Mouse (Mus musculus) liver, adult 2 months (tissue): ENCODE measurements at regions not wholly inside any gene's neighbourhood (a gene's known extent, or its start where the extent isn't known, plus 50 kb on each side); places are given as distances from the start of the nearest gene placed in this dataset.

Experiments used
- DNase-seq: peaks from one replicate; pipeline ENCODE4 v3.0.0-alpha.2; 2011; ENCODE audit warnings: low read depth, low spot score; ENCODE audit errors: extremely low read depth
- H3K27ac ChIP-seq: fragments of 200-500 bp; replicated peaks from 2 replicates; pipeline ENCODE4 v1.5.1; 2012; ENCODE audit warnings: low read depth, mild to moderate bottlenecking, control low read depth, inconsistent platforms, low read length; ENCODE audit not compliant: insufficient read depth
- H3K27me3 ChIP-seq: fragments of 200-500 bp; 2 replicates; pipeline ENCODE4 v1.6.1; 2012; ENCODE audit warnings: mild to moderate bottlenecking, moderate library complexity, low read length, inconsistent platforms; ENCODE audit not compliant: control insufficient read depth, insufficient read depth
- H3K36me3 ChIP-seq: fragments of 200-500 bp; 2 replicates; pipeline ENCODE4 v1.6.1; 2012; ENCODE audit warnings: low read length, inconsistent platforms; ENCODE audit not compliant: control insufficient read depth, insufficient read depth
- H3K4me1 ChIP-seq: fragments of 200-500 bp; 2 replicates; pipeline ENCODE4 v1.6.1; 2011; ENCODE audit warnings: low read length; ENCODE audit not compliant: control insufficient read depth, insufficient read depth
- H3K4me3 ChIP-seq: fragments of 200-500 bp; 2 replicates; pipeline ENCODE4 v1.5.1; 2011; ENCODE audit warnings: low read depth, mild to moderate bottlenecking, control low read depth, low read length, moderate library complexity; ENCODE audit not compliant: insufficient read depth
- H3K79me2 ChIP-seq: fragments of 200-500 bp; 2 replicates; pipeline ENCODE4 v1.6.1; 2012; ENCODE audit warnings: inconsistent platforms, mild to moderate bottlenecking, low read length, moderate library complexity; ENCODE audit not compliant: control insufficient read depth, insufficient read depth
- H3K9ac ChIP-seq: fragments of 200-500 bp; 2 replicates; pipeline ENCODE4 v1.6.1; 2012; ENCODE audit warnings: low read depth, mild to moderate bottlenecking, control low read depth, inconsistent platforms, low read length
- CTCF ChIP-seq: fragments of 200-500 bp; IDR thresholded peaks from 2 replicates; pipeline ENCODE4 v1.5.1; 2011; ENCODE audit warnings: low read depth, low read length, control low read depth
- POLR2A ChIP-seq: fragments of 200-500 bp; IDR thresholded peaks from 2 replicates; pipeline ENCODE4 v1.6.1; 2011; ENCODE audit warnings: low read length, control low read depth; ENCODE audit not compliant: insufficient read depth; ENCODE audit errors: extremely low read depth
- WGBS: fragments of 180-500 bp; shearing (Covaris S2); methylation state at CpG from one replicate; pipeline ENCODE4 v1.1.7; 2018; 5-methylcytosine and 5-hydroxymethylcytosine counted together

DNA sequence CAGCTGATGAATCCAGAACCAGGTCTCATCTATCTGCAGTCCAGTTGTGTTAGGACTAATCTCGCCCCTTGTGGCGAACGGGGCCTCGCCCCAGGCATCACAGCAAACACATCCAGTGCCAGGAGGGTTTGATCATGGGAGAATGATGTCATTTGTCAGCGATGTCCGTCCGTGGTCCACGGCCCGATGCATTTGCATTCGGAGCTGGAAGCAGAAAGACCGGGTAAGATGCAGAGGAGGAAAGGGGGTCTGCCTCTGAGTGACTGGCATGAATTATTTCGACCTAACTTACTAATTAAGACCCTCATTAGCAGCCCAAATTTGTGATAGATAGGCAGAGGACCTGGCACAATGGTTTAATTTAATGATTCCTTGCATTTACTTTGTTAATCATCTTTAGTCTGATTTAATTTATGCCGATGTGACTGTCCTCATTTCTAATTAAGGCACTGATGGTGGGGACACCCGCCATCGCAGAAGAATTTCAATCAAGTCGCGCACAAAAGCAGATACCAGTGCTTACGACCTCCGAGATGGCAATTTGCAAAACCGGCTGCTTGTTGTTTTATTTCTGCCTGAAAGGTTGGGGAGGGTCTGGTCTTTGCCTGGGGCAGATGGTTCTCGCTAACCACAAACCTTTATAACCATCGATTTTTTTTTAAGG is 141.9 kb downstream of the Cryba4 start:
- 68% methylated on average over 22 of the region's 22 CpGs for WGBS

DNA sequence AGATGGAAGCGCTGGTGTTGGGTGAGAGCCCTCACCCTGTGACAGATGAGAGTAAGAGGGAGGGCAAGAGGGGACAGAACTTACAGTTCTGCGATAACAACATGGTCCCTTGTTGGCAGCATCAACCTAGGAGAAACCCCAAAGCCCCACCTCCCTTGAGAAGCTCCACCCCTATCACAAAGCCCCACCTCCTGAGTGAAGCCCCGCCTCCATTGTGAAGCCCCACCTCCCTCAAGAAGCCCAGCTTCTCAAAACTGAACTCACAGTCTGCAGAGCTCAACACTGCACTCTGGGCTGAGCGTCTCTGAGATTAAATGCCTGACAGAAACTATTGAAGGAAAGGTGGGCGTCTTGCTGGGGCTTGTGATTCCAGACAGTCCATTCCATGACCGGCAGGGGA is 131.6 kb downstream of the Cryba4 start:
- H3K9ac ChIP-seq = no peak overlapping the region
- no peaks in the 10 kb centered on the region for H3K36me3 ChIP-seq
- no peak for DNase-seq
- no peaks in the 10 kb centered on the region for H3K27me3 ChIP-seq
- no peaks in the 10 kb centered on the region for H3K4me1 ChIP-seq
- no peaks in the 10 kb centered on the region for H3K79me2 ChIP-seq
- no peak overlapping the region for H3K27ac ChIP-seq
- no peak overlapping the region for H3K4me3 ChIP-seq
- no peak for TF ChIP-seq CTCF
- TF ChIP-seq POLR2A = no peak
- 67% methylated on average over 6 of the region's 6 CpGs for WGBS

More for the DNA sequence above, 141.9 kb downstream of the Cryba4 start:
- no peaks in the 10 kb centered on the region for H3K36me3 ChIP-seq
- H3K27ac ChIP-seq = no peak overlapping the region
- no peak for DNase-seq
- no peak overlapping the region for H3K4me3 ChIP-seq
- H3K9ac ChIP-seq = no peak overlapping the region
- H3K27me3 ChIP-seq = no peaks in the 10 kb centered on the region
- no peaks in the 10 kb centered on the region for H3K79me2 ChIP-seq
- H3K4me1 ChIP-seq = no peaks in the 10 kb centered on the region
- TF ChIP-seq POLR2A (no peak), CTCF (no peak)

DNA sequence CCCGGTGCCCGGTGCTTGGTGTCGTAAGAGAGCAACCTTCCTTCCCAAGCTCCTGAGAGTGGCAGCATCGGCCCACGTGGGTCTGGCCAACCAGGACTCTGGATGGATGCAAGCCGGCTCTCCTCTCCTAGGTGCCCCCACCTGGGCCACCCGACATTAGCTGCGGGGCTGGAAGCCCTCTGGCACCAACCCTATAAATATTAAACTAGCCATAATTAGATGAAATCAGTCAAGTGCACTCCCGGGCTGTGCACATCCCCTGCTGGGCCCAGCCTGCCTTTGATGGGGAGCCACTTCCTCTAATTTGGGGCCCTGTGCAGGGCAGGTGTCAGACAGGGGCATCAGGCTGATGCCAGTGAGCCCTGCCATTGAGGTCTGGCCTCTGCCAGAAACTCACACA is 130.8 kb downstream of the Cryba4 start:
- no peak overlapping the region for H3K4me3 ChIP-seq
- H3K27me3 ChIP-seq = no peaks in the 10 kb centered on the region
- no peak for DNase-seq
- no peak overlapping the region for H3K27ac ChIP-seq
- H3K4me1 ChIP-seq = no peaks in the 10 kb centered on the region
- no peaks in the 10 kb centered on the region for H3K79me2 ChIP-seq
- no peaks in the 10 kb centered on the region for H3K36me3 ChIP-seq
- TF ChIP-seq CTCF (no peak), POLR2A (no peak)
- H3K9ac ChIP-seq = no peak overlapping the region
- WGBS = 80% methylated on average over 9 of the region's 9 CpGs

DNA sequence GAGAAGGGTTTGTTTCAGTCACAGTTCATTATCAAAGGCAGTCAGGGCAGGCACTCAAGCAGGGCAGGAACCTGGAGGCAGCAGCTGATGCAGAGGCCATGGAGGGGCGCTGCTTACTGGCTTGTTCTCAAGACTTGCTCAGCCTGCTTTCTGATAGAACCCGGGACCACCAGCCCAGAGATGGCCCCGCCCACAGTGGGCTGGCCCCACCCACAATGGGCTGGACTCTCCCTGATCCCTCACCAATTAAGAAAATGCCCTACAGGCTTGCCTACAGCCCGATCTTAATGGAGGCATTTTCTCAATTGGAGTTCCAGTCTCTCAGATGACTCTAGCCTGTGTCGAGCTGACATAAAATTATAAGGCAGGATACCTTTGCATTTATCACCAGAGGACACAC is 129.7 kb downstream of the Cryba4 start:
- Histone ChIP-seq H3K9ac (no peak overlapping the region), H3K4me1 (no peaks in the 10 kb centered on the region), H3K27ac (no peak overlapping the region), H3K79me2 (no peaks in the 10 kb centered on the region), H3K36me3 (no peaks in the 10 kb centered on the region), H3K4me3 (no peak overlapping the region), H3K27me3 (no peaks in the 10 kb centered on the region)
- 19% methylated on average over 5 of the region's 5 CpGs for WGBS
- TF ChIP-seq CTCF (no peak), POLR2A (no peak)
- DNase-seq = no peak

DNA sequence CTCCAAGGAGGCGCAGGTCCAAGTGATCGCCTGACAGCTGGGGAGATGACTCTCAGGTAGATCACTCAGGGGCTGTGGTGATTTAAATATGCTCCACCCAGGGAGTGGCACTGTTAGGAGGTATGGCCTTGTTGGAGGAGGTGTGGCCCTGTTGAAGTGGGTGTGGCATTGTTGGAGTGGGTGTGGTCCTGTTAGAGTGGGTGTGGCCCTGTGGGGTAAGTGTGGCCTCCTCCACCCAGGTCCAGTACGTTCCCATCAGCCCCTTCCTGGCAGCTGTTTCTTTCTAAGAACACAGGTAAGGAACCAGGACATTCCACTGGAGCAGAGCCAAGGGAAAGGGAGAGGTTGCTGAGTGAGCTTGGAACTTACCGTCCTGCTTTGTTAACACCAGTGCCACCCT is 125.1 kb downstream of the Cryba4 start:
- H3K27ac ChIP-seq = no peak overlapping the region
- H3K27me3 ChIP-seq = no peaks in the 10 kb centered on the region
- no peaks in the 10 kb centered on the region for H3K4me1 ChIP-seq
- no peaks in the 10 kb centered on the region for H3K79me2 ChIP-seq
- H3K36me3 ChIP-seq = no peaks in the 10 kb centered on the region
- WGBS = 65% methylated on average over 4 of the region's 4 CpGs
- TF ChIP-seq CTCF (no peak), POLR2A (no peak)
- no peak overlapping the region for H3K4me3 ChIP-seq
- no peak for DNase-seq
- H3K9ac ChIP-seq = no peak overlapping the region

DNA sequence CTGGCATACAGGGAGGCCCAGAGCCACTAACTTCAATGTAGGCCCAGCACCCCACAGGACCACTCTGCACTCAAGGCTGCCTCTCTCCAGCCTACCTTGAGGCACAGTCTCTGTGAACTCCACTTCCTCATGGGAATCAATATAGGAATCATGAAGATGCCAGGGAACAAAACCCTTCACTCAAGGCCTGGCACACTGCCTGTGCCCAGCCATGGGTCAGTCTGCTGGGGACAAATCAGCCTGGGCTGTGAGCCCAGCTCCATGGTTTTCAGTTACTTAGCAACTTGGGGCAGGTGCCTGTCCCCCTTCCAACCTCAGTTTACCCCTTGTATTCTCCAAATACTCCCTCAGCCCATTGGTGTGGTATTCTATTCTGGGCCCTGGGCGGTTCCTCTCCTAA is 119.6 kb downstream of the Cryba4 start:
- DNase-seq = peak; percentile 83
- Histone ChIP-seq H3K4me1 (peaks cover 9% of the 10 kb centered on the region), H3K79me2 (no peaks in the 10 kb centered on the region), H3K36me3 (no peaks in the 10 kb centered on the region), H3K4me3 (no peak overlapping the region), H3K27me3 (no peaks in the 10 kb centered on the region), H3K9ac (no peak overlapping the region), H3K27ac (no peak overlapping the region)
- no peak for TF ChIP-seq POLR2A
- TF ChIP-seq CTCF = no peak
- WGBS = 100% methylated on average over 1 of the region's 1 CpGs
